Mouse (Mus musculus): ENCODE results near the gene Rhobtb1.

GRCm38 (mm10) chr10:69295919-69296318 is 144.7 kb downstream of the Rhobtb1 start:
- no peak for TF ChIP-seq POLR2A (IDR thresholded peaks at IDR 0.05; ENCODE audit: low read depth, low read length)
- TF ChIP-seq CTCF (IDR thresholded peaks at IDR 0.05; ENCODE audit: borderline replicate concordance, insufficient read depth, low read length), result no peak
